In genomic region chr19:33850136-33850535, GRCm38 (mm10) we compare ENCODE assay signal across 4 mouse cellular contexts.
DNase-seq lines count a peak whose midpoint lies in the region.
"Not testable (repeated sequence)": the region's sequence is repeated elsewhere in the genome, so short reads cannot be mapped to it uniquely, and the experiment has no call there.

No protein-coding gene starts in this region.

- not testable (repeated sequence) for H3K9ac ChIP-seq in ES-E14 (ENCODE audit: insufficient read depth, low read depth, low read length, poor library complexity, severe bottlenecking)

- not testable (repeated sequence) for H3K4me3 ChIP-seq in ES-E14 (ENCODE audit: insufficient read depth in 1 of 2, low read depth in 1 of 2, low read length in 2 of 2, poor library complexity in 1 of 2, severe bottlenecking in 1 of 2)

- in situ Hi-C loops in ES-E14 (cut with MboI; ENCODE audit: low sequenced_read_pairs in 2 of 2, unreplicated experiment in 2 of 2) = not testable (repeated sequence)

- not testable (repeated sequence) for H3K9me3 ChIP-seq in ES-E14 (ENCODE audit: control insufficient read depth, insufficient read depth, low read depth, low read length)

- H3K4me1 ChIP-seq in ES-E14 (ENCODE audit: control insufficient read depth in 2 of 2, insufficient read depth in 2 of 2, low read length in 2 of 2, poor library complexity in 1 of 2) = not testable (repeated sequence)

- peak overlapping the region; percentile 99 for H3K27ac ChIP-seq in ES-E14 (ENCODE audit: insufficient read depth, low read depth, low read length, poor library complexity, severe bottlenecking)

- H3K36me3 ChIP-seq in ES-E14 (ENCODE audit: control insufficient read depth, insufficient read depth, low read length, poor library complexity, severe bottlenecking) = not testable (repeated sequence)

- DNase-seq in ES-CJ7 (ENCODE audit: low read depth, low spot score) (peak; percentile 23), ES-E14 (ENCODE audit: low read depth, low spot score) (peak; percentile 26), R1 (ENCODE audit: low read depth, low spot score) (peak; percentile 73), ZHBTc4 (ENCODE audit: low read depth, low spot score) (peak; percentile 61)

Comparison
In these comparisons a context has a peak if more than half of its experiments do, and no peak if none do; other contexts are left out.
1. DNase-seq: peak in every context shown above with its lines; median percentile 73 in R1; 61 in ZHBTc4; 26 in ES-E14; 23 in ES-CJ7.